Comparison of ENCODE assay signal across 17 mouse cellular contexts in the genomic region with DNA sequence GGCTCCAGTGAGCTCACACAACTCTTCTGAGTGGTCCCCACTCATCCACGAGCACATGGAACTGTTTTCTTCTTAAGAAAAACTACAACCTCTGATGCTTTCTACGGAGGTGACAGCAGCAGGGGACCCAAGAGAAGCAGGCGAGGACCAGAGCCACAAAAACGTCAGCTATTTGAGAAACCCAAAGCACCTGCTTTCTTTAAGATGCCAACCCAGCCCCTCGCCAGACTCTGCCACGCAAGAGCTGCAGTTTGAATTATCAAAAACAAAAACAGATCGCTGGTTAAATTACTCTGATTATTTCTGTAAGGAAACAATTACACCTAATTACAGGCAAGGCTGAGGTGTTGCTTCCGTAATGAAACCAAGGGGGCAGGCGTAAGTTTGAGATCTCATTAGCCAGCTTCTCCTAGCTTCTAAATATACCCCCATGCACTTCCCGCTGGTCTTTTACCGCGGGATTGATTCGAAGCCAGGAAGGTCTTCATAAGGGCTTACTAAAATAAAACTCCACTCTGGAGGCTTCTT.
"Had no signal": no experiment of that assay in that cellular context is flagged by ENCODE, and none has a peak within 500 bp of the region (broad histone marks: within the 10 kb centered on the region; RNA-seq: fewer than 3 reads in every experiment).

No protein-coding gene starts in this region.

- H3K27ac ChIP-seq: kidney, postnatal 0 days; limb, embryonic 13.5 days; liver, embryonic 14.5 days; midbrain, embryonic 10.5 days; midbrain, embryonic 15.5 days had no signal

- H3K4me1 ChIP-seq: limb, embryonic 13.5 days; midbrain, embryonic 10.5 days; midbrain, embryonic 15.5 days had no signal

- H3K4me2 ChIP-seq: limb, embryonic 13.5 days; midbrain, embryonic 15.5 days had no signal

- H3K36me3 ChIP-seq: limb, embryonic 13.5 days; midbrain, embryonic 10.5 days; midbrain, embryonic 15.5 days had no signal

- H3K9ac ChIP-seq: limb, embryonic 13.5 days; liver, embryonic 14.5 days; midbrain, embryonic 15.5 days had no signal

- H3K27me3 ChIP-seq: limb, embryonic 13.5 days; midbrain, embryonic 15.5 days had no signal

- ATAC-seq: midbrain, embryonic 15.5 days had no signal

- H3K4me3 ChIP-seq: limb, embryonic 13.5 days; midbrain, embryonic 10.5 days; midbrain, embryonic 15.5 days had no signal

- H3K9me3 ChIP-seq: limb, embryonic 13.5 days; midbrain, embryonic 10.5 days; midbrain, embryonic 15.5 days had no signal

- DNase-seq: kidney, adult 9 months; kidney, postnatal 36 days; layer of hippocampus, adult 9-11 months; layer of hippocampus, postnatal 36 days; left cerebral cortex, postnatal 4 days; lung, adult 18-20 months; lung, postnatal 36 days; right cerebral cortex, adult 18-20 months; right cerebral cortex, postnatal 4 days; spleen, adult 18-20 months; thymus, adult 18-20 months; thymus, postnatal 14 days had no signal
